Mouse (Mus musculus) adrenal gland, postnatal 14 days (tissue): ENCODE measurements around the gene Uchl4. TPM values are rescaled to one million over a fixed set of nuclear protein-coding genes. Genes with fewer than 3 reads are reported as not detected.
A peak's percentile ranks its signal among the peaks of the same experiment; 100 is the strongest.
"Not testable (repeated sequence)": the region's sequence is repeated elsewhere in the genome, so short reads cannot be mapped to it uniquely, and the experiment has no call there.

Experiments used
- DNase-seq: peaks from one replicate; pipeline ENCODE4 v3.0.0; 2021; ENCODE audit warnings: mixed read lengths
- total RNA-seq: library from RNA; stranded (reverse); gene quantifications from 2 replicates; pipeline ENCODE4 v1.2.3, GENCODE M21; 2021

The Uchl4 gene
- total RNA-seq, 1 experiment from 2014 or later = 3.0 TPM

DNA sequence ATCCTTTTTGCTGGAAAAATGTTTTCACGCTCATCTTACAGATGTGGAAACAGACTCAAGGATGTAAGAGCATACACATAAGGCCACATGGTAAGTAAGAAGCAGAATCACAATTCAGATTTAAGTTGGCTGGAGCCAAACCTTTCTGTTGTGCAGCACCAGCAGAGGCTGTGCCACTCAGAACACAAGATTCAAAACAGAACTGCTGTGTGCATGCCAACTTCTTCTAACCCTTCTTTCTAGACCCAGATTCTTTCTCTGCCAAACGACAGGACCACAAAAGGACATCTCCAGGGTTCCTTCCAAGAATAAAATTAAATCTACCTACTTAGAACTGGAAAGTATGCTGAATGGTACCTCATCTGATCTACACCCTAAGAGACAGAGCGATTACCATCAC is 3.3 kb upstream of the Uchl4 start:
- no peak for DNase-seq

DNA sequence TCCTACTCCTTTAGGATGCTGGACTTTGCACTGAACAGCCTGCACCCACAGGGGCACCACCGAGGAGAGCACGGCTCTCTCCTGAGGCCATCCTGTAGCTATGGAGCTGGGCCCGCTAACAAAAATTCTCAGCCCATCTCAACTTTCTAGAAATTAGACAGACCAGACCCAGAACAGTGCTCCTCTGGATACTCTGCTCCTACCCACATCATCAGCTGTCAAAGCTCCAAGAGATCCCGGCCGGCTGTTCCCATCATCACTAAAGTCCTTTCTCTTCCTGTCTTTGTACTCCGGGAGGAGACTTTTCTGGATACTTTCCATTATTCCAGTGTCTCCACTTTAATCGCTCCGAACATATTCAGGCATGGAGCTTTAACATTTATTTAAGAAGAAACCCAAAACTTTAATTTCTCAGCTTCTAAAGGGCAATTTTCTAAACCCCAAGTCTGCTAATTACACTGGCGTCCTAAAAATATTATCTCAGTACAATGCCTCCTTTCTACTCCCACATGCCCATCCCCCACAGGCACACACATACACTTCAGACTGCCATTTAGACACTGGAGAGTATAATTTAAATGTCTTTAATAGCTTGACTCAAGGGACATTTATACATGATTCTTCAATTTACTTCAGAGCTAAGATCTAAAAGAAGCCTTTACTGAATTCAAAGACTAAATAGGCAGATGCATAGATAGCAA is 2.6 kb upstream of the Uchl4 start:
- no peak for DNase-seq

GRCm38 (mm10) chr9:64233656-64234055 is 1.3 kb upstream of the Uchl4 start:
- no peak for DNase-seq

- DNase-seq = no peak
Observed at GRCm38 (mm10) chr9:64236056-64236455, 1.1 kb downstream of the Uchl4 start.

GRCm38 (mm10) chr9:64240116-64240515 is 5.1 kb downstream of the Uchl4 start:
- DNase-seq = no peak

DNA sequence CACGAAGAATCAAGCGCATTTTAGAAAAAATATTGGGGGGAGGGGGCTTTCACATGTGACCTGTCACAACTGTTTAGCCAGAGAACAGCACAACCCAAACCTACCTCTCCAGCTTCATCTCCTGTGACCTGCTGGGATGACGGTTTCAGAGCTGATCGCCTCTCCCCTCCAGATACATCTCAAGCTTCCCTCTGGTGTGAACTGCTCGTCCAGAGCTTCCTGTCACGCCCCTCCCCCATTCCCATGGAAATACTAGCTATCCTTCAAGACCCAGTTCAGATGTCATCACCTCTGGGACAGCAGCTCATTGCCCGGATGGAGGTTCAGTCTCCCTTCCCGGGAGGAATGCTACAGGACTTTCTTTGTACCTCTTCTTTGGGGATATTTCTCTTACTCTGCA is 5.7 kb downstream of the Uchl4 start:
- DNase-seq = peak; percentile 24

- no peak for DNase-seq
Observed at GRCm38 (mm10) chr9:64242381-64242831, 7.4 kb downstream of the Uchl4 start.

DNA sequence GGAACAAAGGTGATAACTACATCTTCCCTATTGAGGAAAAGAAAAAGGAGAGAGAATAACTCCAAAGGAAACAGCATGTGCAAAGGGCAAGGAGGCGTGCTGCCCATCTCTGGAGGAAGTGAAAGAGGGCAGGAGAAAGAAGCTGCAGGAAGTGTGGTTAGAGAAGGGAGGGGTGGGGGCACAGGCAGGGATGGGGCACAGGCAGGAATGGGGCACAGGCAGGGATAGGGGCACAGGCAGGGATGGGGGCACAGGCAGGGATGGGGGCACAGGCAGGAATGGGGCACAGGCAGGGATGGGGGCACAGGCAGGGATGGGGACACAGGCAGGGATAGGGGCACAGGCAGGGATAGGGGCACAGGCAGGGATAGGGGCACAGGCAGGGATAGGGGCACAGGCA is 14.4 kb downstream of the Uchl4 start:
- no peak for DNase-seq

GRCm38 (mm10) chr9:64250111-64250730 is 15.2 kb downstream of the Uchl4 start:
- DNase-seq = no peak

- no peak for DNase-seq
Observed at GRCm38 (mm10) chr9:64252591-64253020, 17.6 kb downstream of the Uchl4 start.

GRCm38 (mm10) chr9:64253021-64253904 is 18.3 kb downstream of the Uchl4 start, which contains the start of gene Map2k1:
Gene Map2k1 (minus strand): TSS chr9:64253631.
- DNase-seq = peak; percentile 100

GRCm38 (mm10) chr9:64255422-64255821 is 20.4 kb downstream of the Uchl4 start:
- DNase-seq = no peak

DNA sequence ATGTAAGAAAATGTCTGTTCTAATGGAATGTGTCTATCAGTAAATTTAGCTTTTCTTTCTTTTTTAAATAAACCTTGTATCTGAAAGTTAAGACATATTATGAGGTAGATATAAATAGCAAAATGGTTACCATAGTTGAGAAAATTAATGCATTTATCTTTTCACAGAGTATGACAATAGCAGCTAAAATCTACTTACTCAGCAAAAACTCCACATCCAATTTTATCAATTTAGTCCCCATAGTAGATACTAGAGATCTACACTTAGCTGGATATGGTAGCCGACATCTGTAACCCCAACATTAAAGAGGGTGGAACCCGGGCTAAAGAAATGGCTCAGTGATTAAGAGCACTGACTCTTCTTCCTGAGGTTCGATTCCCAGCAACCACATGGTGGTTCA is 21.2 kb downstream of the Uchl4 start:
- DNase-seq = no peak

DNA sequence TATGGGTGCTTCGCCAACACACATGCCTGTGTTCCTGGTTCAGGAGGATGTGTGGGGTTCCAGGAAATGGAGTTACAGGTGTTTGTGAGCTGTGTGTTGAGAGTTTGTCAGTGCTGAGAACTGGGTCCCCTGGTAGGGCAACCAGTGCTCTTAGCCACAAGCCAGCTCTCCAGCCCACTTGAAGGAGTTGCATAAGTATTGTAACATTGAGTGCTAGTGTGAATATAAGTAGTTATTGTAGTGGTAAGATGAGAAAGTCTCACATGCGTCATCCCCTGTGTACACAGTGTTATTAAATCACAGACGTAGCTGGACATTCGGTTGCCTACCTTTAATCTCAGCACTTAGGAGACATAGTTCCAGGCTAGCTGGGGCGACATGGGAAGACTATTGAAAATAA is 24.9 kb downstream of the Uchl4 start:
- DNase-seq = no peak

GRCm38 (mm10) chr9:64261023-64261422 is 26.0 kb downstream of the Uchl4 start:
- no peak for DNase-seq

DNA sequence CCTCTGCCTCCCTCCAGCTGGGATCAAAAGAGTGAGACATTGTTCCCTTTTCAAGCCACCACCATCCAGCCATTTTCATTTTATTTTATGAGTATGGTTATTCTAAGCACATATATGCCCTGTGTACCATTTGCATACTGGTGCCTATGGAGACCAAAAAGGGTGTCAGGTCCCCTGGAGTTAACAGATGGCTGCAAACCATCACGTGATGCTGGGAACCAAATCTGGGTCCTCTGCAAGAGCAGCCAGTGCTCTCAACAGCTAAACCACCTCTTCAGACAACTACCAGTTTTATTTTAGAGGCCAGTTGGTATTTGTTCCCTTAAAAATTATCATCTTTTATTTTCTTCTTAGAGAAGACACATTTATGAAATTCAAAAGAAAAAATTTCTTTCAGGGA is 29.8 kb downstream of the Uchl4 start:
- no peak for DNase-seq

DNA sequence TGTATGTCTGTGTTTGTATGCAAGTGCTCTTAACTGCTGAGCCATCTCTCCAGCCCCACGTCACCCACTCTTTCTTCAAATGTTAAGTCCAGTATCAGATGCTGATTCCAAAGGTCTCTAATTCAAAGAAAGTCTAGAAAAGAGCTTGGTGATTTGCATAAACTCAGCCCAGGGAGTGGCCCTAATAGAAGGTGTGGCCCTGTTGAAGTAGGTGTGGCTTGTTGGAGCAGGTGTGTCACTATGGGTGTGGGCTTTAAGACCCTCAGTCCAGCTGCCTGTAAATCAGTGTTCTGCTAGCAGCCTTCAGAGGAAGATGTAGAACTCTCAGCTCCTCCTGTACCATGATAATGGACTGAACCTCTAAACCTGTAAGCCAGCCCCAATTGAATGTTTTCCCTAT is 32.2 kb downstream of the Uchl4 start:
- no peak for DNase-seq

DNA sequence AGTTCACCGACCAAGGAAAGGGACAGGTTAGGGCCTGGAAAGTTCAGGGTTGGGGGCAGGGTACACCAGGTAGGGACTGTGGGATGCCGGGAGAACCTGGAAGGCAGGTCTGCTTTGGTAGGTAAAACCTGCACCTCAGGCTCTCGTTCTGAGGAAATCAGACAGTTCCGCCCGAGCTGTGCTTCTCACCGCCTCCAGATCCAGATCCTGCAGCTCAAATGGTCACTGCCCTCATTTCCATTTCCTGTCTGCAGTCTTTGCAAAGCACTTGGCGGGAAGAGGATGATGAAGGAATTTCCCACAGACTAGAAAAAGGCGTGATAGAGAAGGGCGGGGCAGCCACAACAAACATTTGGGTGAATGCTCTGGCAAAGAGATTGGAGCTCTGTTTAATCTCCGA is 33.2 kb downstream of the Uchl4 start:
- no peak for DNase-seq

DNA sequence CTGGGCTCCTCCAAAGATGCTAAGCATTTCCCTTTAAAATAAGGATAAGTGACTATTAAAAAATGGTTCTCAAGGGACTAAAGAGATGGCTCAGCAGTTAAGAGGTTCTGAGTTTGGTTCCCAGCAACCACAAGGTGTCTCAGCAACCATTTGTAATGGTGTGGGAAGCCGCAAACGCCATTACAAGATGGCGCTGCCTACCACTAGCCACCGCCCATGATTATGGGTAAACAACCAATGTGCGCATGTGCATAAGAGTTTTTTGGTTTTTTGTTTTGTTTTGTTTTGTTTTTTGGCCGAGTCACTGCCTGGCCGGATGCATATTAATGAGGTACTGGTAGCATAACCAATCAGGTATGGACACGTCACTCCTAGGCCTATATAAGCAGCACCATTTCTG is 33.8 kb downstream of the Uchl4 start:
- not testable (repeated sequence) for DNase-seq

DNA sequence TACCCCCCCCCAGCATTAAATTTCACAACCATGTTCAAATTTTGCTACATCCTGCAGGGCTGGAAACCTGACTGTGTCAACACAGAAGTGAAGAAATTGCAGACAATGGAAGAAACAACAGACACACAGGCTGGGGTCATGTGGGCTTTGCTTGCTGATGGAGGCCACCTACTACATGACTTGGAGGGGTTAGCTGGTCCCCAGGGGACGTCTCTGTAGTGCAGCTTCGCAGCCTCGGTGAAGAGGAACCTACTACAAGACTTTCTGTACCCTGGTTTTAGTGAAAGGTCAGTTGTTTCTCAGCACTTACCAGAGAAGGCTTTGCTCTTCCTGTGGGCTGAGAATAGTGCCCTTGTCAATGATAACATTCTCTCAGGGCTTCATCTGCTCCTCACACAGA is 36.2 kb downstream of the Uchl4 start:
- no peak for DNase-seq

GRCm38 (mm10) chr9:64272611-64273010 is 37.6 kb downstream of the Uchl4 start:
- DNase-seq = peak; percentile 65

- DNase-seq = no peak
Observed at GRCm38 (mm10) chr9:64273757-64274156, 38.8 kb downstream of the Uchl4 start.

- no peak for DNase-seq
Observed at GRCm38 (mm10) chr9:64274291-64274690, 39.3 kb downstream of the Uchl4 start.
